Mouse (Mus musculus) heart, embryonic 11.5 days (tissue): ENCODE results near the gene Cyp4f40. TPM values are rescaled to one million over a fixed set of nuclear protein-coding genes. Genes with fewer than 3 reads are reported as not detected.

Experiments used
- ATAC-seq: fragments of 200-750 bp; cut with Nextera tagmentation; replicated peaks from 2 replicates; pipeline ENCODE4 v1.8.0; 2017; ENCODE audit warnings: moderate library complexity; ENCODE audit not compliant: insufficient number of reproducible peaks, low FRiP score, low TSS enrichment
- H3K27ac ChIP-seq: fragments of 300-500 bp; sonication (generic); 2 replicates; pipeline ENCODE4 v1.5.1; 2014; ENCODE audit warnings: mild to moderate bottlenecking, low read depth, low read length
- H3K27me3 ChIP-seq: fragments of 300-500 bp; sonication (generic); 2 replicates; pipeline ENCODE4 v1.6.1; 2014; ENCODE audit warnings: mild to moderate bottlenecking, low read length, mixed read lengths; ENCODE audit not compliant: control insufficient read depth, insufficient read depth
- H3K36me3 ChIP-seq: fragments of 300-500 bp; sonication (generic); 2 replicates; pipeline ENCODE4 v1.6.1; 2014; ENCODE audit warnings: mild to moderate bottlenecking, low read length, moderate library complexity, mixed read lengths; ENCODE audit not compliant: control insufficient read depth, insufficient read depth
- H3K4me1 ChIP-seq: fragments of 300-500 bp; sonication (generic); 2 replicates; pipeline ENCODE4 v1.6.1; 2014; ENCODE audit warnings: low read length; ENCODE audit not compliant: control insufficient read depth, insufficient read depth
- H3K4me2 ChIP-seq: fragments of 300-500 bp; sonication (generic); 2 replicates; pipeline ENCODE4 v1.6.1; 2014; ENCODE audit warnings: mild to moderate bottlenecking, moderate library complexity
- H3K4me3 ChIP-seq: fragments of 300-500 bp; sonication (generic); 2 replicates; pipeline ENCODE4 v1.5.1; 2014; ENCODE audit warnings: low read depth, low read length
- H3K9ac ChIP-seq: fragments of 300-500 bp; sonication (generic); 2 replicates; pipeline ENCODE4 v1.6.1; 2014; ENCODE audit warnings: mild to moderate bottlenecking, low read depth, low read length, moderate library complexity
- H3K9me3 ChIP-seq: fragments of 300-500 bp; sonication (generic); replicated peaks from 2 replicates; pipeline ENCODE4 v1.6.1; 2016; ENCODE audit warnings: low read length; ENCODE audit not compliant: control insufficient read depth
- WGBS: fragments of 180-500 bp; shearing (Covaris S2); extraction: QIAGEN DNeasy Blood & Tissue Kit; methylation state at CpG from one replicate; pipeline ENCODE4 v1.1.7; 2014; ENCODE audit not compliant: insufficient replicate concordance; 5-methylcytosine and 5-hydroxymethylcytosine counted together
- polyA plus RNA-seq: library from polyadenylated mRNA; unstranded; fragments of >200 nt; fragmentation: Nextera tagmentation; extraction: Ambion mirVana; gene quantifications from 2 replicates; pipeline ENCODE4 v1.2.1, GENCODE M21; 2014

The Cyp4f40 gene
- polyA plus RNA-seq, 1 experiment from 2014 or later, result not detected

DNA sequence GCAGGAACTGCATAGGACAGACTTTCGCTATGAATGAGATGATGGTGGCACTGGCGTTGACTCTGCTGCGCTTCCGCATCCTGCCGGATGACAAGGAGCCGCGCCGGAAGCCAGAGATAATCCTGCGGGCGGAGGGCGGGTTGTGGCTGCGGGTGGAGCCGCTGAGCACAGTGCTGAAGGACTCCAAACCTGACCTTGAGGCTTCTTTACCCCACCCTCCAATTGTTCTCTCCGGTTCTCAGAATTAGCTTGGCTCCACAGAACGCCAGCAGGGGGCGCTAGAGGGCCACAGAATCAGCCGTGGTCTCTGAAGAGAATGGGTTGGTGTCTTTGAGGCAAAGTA is 23.8 kb upstream of the Cyp4f40 start:
- peak overlapping the region; percentile 36 for H3K4me3 ChIP-seq
- H3K27ac ChIP-seq, result no peak overlapping the region
- H3K36me3 ChIP-seq, result no peaks in the 10 kb centered on the region
- H3K27me3 ChIP-seq, result no peaks in the 10 kb centered on the region
- no peaks in the 10 kb centered on the region for H3K4me1 ChIP-seq
- H3K9ac ChIP-seq, result 0 out of 2 replicates have a peak overlapping the region, but pooled peaks have one; percentile 44
- peak; percentile 61; the same call in 1 of the 2 replicates for ATAC-seq
- no peaks in the 10 kb centered on the region for H3K9me3 ChIP-seq
- H3K4me2 ChIP-seq, result peak overlapping the region; percentile 60
- 3% methylated on average over 17 of the region's 17 CpGs for WGBS

DNA sequence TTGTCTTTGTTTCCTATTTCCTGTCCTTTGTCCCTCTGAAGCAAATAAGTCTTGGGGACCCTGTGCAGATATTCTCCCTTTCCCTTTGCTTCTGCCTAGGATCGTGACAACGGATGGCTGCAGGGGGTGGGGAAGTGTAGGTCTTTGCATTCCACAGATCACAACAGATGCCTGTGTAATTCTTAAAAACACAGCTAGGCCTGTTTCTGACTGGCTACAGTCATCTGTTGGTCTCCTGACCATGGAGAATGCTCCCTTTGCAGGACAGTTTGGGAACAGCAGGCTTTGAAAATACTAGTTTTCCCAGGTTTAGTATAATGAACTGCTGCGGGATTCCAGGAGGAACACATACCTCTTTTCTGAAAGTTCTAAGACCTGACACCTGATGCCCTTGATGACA is 22.4 kb upstream of the Cyp4f40 start:
- 66% methylated on average over 3 of the region's 3 CpGs for WGBS
- H3K4me3 ChIP-seq, result no peak overlapping the region
- H3K4me2 ChIP-seq, result no peak overlapping the region
- H3K27ac ChIP-seq, result no peak overlapping the region
- ATAC-seq, result no peak
- H3K9me3 ChIP-seq, result no peaks in the 10 kb centered on the region
- no peaks in the 10 kb centered on the region for H3K4me1 ChIP-seq
- no peaks in the 10 kb centered on the region for H3K27me3 ChIP-seq
- no peak overlapping the region for H3K9ac ChIP-seq
- H3K36me3 ChIP-seq, result no peaks in the 10 kb centered on the region

DNA sequence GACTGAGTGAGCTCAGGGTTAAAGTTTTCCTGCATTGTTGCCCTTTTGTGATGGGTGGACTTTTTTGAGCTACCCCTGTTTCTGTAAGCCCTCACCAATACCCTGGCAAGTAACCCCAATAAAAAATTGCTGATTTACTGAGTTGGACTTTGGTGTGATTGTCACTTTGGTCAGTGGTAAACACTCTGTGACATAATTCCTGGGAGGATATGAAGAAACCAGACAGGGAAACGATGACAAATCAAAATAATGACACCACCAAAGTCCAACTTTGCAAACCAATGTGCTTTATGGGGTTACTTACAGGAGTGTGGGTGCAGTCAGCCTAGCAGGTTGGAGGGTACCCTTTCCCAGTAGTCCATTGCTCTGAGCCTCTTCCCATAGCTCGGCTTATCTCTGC is 21.5 kb upstream of the Cyp4f40 start:
- WGBS, result 77% methylated on average over 2 of the region's 2 CpGs
- no peak for ATAC-seq
- no peaks in the 10 kb centered on the region for H3K36me3 ChIP-seq

DNA sequence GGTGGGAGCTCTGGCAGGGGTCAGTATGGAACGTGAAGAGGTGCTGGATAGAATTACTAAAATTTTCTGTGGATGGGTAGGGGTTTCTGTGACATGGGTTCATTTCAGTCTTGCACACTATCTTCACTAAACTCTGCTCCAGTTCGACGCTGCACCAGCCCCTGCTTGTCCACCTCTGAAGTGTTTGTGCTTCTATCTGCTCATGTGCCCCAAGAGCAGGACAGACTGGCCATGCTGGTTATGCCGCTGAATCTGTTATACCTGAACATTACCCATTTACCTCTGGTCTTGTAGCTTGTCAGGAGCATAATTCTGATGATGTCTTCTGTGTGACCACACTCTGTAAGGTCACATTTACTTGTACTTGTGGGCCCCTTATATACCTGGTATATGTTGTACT is 12.1 kb upstream of the Cyp4f40 start:
- Histone ChIP-seq H3K4me3 (no peak overlapping the region), H3K4me1 (no peaks in the 10 kb centered on the region), H3K27ac (no peak overlapping the region), H3K36me3 (no peaks in the 10 kb centered on the region), H3K27me3 (no peaks in the 10 kb centered on the region), H3K4me2 (no peak overlapping the region), H3K9ac (no peak overlapping the region), H3K9me3 (no peaks in the 10 kb centered on the region)
- ATAC-seq, result no peak
- 94% methylated on average over 4 of the region's 4 CpGs for WGBS

More for the DNA sequence above, 21.5 kb upstream of the Cyp4f40 start:
- Histone ChIP-seq H3K27me3 (no peaks in the 10 kb centered on the region), H3K4me2 (no peak overlapping the region), H3K9ac (no peak overlapping the region), H3K4me1 (no peaks in the 10 kb centered on the region), H3K4me3 (no peak overlapping the region), H3K9me3 (no peaks in the 10 kb centered on the region), H3K27ac (no peak overlapping the region)

DNA sequence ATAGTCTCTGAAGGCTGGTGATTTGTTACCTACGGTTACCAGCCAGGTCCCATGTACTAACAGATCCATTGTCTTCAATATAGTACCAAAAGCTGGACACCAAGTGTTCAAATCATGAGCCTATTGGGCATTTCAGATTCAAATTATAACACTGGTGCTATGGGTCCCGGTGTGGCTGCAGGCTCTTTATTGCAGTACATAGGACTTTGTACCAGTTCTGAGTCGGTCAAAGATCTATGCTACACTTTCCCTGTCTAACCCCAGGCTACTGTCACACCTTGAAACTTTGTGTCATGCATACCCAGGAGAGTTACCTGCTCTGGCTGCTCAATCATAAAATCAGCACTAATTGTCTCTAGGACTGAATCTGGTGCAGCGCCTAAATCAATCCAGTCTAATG is 4.8 kb upstream of the Cyp4f40 start:
- no peaks in the 10 kb centered on the region for H3K36me3 ChIP-seq
- no peaks in the 10 kb centered on the region for H3K27me3 ChIP-seq
- no peak overlapping the region for H3K9ac ChIP-seq
- no peak for ATAC-seq
- H3K9me3 ChIP-seq, result no peaks in the 10 kb centered on the region
- H3K4me2 ChIP-seq, result no peak overlapping the region
- no peak overlapping the region for H3K27ac ChIP-seq
- no peak overlapping the region for H3K4me3 ChIP-seq
- WGBS, result 86% methylated on average over 4 of the region's 4 CpGs
- no peaks in the 10 kb centered on the region for H3K4me1 ChIP-seq

DNA sequence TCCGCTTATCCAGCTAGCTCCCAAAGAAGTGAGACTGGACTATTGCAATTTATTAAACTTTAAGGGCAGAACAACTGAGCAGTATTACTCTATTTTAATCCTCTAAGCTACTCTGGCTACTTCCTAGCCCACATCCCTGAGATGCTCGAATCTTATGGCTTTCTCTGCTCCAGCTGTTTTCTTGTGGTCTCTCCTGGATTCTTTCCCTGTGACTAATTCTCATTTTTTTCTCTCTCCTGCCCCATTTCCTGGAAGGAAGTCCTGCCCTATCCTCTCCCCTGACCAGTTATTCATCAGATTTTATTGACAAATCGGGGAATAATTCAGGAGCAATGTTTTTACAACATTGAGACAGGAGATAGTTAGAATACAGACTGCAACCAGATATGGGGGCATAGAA is 1.7 kb upstream of the Cyp4f40 start:
- H3K27me3 ChIP-seq, result no peaks in the 10 kb centered on the region
- no peaks in the 10 kb centered on the region for H3K4me1 ChIP-seq
- no peak for ATAC-seq
- H3K9ac ChIP-seq, result no peak overlapping the region
- no peak overlapping the region for H3K4me2 ChIP-seq
- H3K4me3 ChIP-seq, result no peak overlapping the region
- H3K36me3 ChIP-seq, result no peaks in the 10 kb centered on the region
- no peaks in the 10 kb centered on the region for H3K9me3 ChIP-seq
- 58% methylated on average over 3 of the region's 3 CpGs for WGBS
- H3K27ac ChIP-seq, result no peak overlapping the region

DNA sequence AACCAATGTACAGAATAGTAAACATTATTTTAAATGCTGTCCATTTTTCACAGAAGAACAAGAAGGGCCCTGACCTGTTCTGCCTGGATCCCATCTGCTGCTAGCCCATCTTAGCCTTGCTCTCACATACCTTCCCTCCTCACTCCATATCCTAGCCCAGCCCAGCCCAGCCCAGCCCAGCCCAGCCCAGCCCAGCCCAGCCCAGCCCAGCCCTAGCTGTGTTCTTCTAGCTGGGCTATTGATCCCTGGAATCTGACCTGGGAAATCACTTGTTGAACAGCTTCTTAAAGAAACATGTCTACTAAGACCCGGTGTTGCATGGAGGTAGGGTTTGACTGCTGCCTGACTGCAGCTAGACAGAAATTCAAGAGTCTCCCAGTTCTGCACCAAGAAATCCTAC is 454 bp upstream of the Cyp4f40 start:
- Histone ChIP-seq H3K4me2 (no peak overlapping the region), H3K36me3 (no peaks in the 10 kb centered on the region), H3K4me1 (no peaks in the 10 kb centered on the region), H3K4me3 (no peak overlapping the region), H3K9ac (no peak overlapping the region), H3K27me3 (no peaks in the 10 kb centered on the region), H3K9me3 (no peaks in the 10 kb centered on the region), H3K27ac (no peak overlapping the region)
- 78% methylated on average over 1 of the region's 1 CpGs for WGBS
- no peak for ATAC-seq

DNA sequence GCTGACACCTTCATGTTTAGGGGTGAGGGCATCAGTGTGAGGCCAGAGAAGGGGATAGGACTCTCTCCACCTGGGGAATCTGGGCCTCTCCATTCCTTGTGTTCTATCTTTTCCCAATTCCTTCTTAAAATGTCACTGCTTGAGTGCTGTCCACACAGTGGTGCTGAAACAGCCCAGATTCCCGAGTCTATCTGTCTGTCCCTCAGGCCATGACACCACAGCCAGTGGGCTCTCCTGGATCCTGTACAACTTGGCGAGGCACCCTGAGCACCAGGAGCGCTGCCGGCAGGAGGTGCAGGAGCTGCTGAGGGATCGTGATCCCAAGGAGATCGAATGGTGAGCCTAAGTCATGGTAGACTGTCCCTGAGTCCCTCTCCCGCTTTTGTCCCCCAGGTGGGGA is 15.3 kb downstream of the Cyp4f40 start:
- no peak for ATAC-seq
- WGBS, result 64% methylated on average over 7 of the region's 7 CpGs
- no peak overlapping the region for H3K4me2 ChIP-seq
- H3K27me3 ChIP-seq, result no peaks in the 10 kb centered on the region
- H3K9me3 ChIP-seq, result no peaks in the 10 kb centered on the region
- no peak overlapping the region for H3K4me3 ChIP-seq
- H3K36me3 ChIP-seq, result no peaks in the 10 kb centered on the region
- H3K27ac ChIP-seq, result no peak overlapping the region
- H3K9ac ChIP-seq, result no peak overlapping the region
- H3K4me1 ChIP-seq, result no peaks in the 10 kb centered on the region

DNA sequence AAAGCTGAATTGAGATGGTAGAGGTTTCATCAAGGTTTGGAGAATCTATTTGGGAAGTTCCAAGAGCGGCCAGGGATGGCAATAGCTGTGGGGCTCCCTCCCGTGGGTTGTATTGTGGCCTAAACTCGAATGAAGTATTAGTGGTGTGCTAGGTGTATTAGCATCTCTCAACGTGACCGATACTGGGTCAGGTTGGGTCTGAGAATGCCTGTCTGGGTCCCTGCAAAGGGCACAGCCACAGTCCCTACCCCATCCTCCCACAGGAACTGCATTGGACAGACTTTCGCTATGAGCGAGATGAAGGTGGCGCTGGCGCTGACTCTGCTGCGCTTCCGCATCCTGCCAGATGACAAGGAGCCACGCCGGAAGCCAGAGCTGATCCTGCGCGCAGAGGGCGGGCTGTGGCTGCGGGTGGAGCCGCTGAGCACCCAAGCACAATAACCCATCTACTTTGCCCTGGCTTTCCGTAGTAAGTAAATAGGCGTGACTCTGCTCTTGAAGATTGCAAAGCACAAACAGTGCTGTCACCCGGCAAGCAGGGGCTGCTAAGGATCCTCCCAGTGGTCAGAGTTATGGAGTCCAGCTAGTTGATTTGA is 17.4 kb downstream of the Cyp4f40 start:
- Histone ChIP-seq H3K27me3 (no peaks in the 10 kb centered on the region), H3K9ac (no peak overlapping the region), H3K27ac (no peak overlapping the region), H3K9me3 (no peaks in the 10 kb centered on the region), H3K4me1 (no peaks in the 10 kb centered on the region), H3K4me2 (peak overlapping the region; percentile 40), H3K36me3 (no peaks in the 10 kb centered on the region), H3K4me3 (peak overlapping the region; percentile 8; the same call in 1 of the 2 replicates)
- no peak for ATAC-seq
- 30% methylated on average over 21 of the region's 21 CpGs for WGBS
